Mouse (Mus musculus): ENCODE measurements around the gene Sh3pxd2a.

Sh3pxd2a gene

GRCm38 (mm10) chr19:47464304-47465241 is at the start of gene Sh3pxd2a:
TSS of gene Sh3pxd2a (minus strand) at chr19:47464401.
- DNase-seq = peak; percentile 53 to 69

GRCm38 (mm10) chr19:47513618-47513897 is 49.4 kb upstream of the Sh3pxd2a start:
- peak in 1 of 2 experiments; percentile 19 for DNase-seq

GRCm38 (mm10) chr19:47512794-47513617 is 48.8 kb upstream of the Sh3pxd2a start:
- peak; percentile 48 to 49 for DNase-seq

GRCm38 (mm10) chr19:47511958-47512357 is 47.8 kb upstream of the Sh3pxd2a start:
- peak in 1 of 2 experiments; percentile 21 for DNase-seq

GRCm38 (mm10) chr19:47511294-47511675 is 47.1 kb upstream of the Sh3pxd2a start:
- DNase-seq = no peak

GRCm38 (mm10) chr19:47510473-47511293 is 46.5 kb upstream of the Sh3pxd2a start:
- peak; percentile 59 to 67 for DNase-seq

- DNase-seq = no peak
Measured at GRCm38 (mm10) chr19:47510135-47510472, 45.9 kb upstream of the Sh3pxd2a start.

GRCm38 (mm10) chr19:47508771-47509281 is 44.6 kb upstream of the Sh3pxd2a start:
- DNase-seq = peak; percentile 35 to 37

- no peak for DNase-seq
Measured at GRCm38 (mm10) chr19:47508191-47508590, 44.0 kb upstream of the Sh3pxd2a start.

- peak; percentile 42 to 77 for DNase-seq
Measured at GRCm38 (mm10) chr19:47507128-47508121, 43.2 kb upstream of the Sh3pxd2a start.

GRCm38 (mm10) chr19:47503625-47504024 is 39.4 kb upstream of the Sh3pxd2a start:
- peak; percentile 43 to 47 for DNase-seq

GRCm38 (mm10) chr19:47502563-47502962 is 38.4 kb upstream of the Sh3pxd2a start:
- DNase-seq = no peak

GRCm38 (mm10) chr19:47500389-47501011 is 36.3 kb upstream of the Sh3pxd2a start:
- DNase-seq = no peak

GRCm38 (mm10) chr19:47499841-47500240 is 35.6 kb upstream of the Sh3pxd2a start:
- no peak for DNase-seq

GRCm38 (mm10) chr19:47498942-47499341 is 34.7 kb upstream of the Sh3pxd2a start:
- DNase-seq = no peak

GRCm38 (mm10) chr19:47497736-47498135 is 33.5 kb upstream of the Sh3pxd2a start:
- DNase-seq = no peak

- no peak for DNase-seq
Measured at GRCm38 (mm10) chr19:47497313-47497712, 33.1 kb upstream of the Sh3pxd2a start.

GRCm38 (mm10) chr19:47493017-47493997 is 29.1 kb upstream of the Sh3pxd2a start:
- no peak for DNase-seq

- no peak for DNase-seq
Measured at GRCm38 (mm10) chr19:47492422-47492821, 28.2 kb upstream of the Sh3pxd2a start.

- no peak for DNase-seq
Measured at GRCm38 (mm10) chr19:47491853-47492252, 27.7 kb upstream of the Sh3pxd2a start.
